Mouse (Mus musculus) layer of hippocampus, postnatal 36 days (tissue): ENCODE results near the gene Sema3d. TPM values are rescaled to one million over a fixed set of nuclear protein-coding genes. Genes with fewer than 3 reads are reported as not detected.

ENCODE experiments used
- DNase-seq, 2 experiments: peaks; one replicate each; pipeline ENCODE4 v3.0.0; 2022
- total RNA-seq, 2 experiments: library from RNA; stranded (reverse); gene quantifications; 2 replicates each; pipeline ENCODE4 v1.2.3; 2021

Gene Sema3d
- total RNA-seq, 2 experiments from 2014 or later = 4.2 to 5.5 TPM

DNA sequence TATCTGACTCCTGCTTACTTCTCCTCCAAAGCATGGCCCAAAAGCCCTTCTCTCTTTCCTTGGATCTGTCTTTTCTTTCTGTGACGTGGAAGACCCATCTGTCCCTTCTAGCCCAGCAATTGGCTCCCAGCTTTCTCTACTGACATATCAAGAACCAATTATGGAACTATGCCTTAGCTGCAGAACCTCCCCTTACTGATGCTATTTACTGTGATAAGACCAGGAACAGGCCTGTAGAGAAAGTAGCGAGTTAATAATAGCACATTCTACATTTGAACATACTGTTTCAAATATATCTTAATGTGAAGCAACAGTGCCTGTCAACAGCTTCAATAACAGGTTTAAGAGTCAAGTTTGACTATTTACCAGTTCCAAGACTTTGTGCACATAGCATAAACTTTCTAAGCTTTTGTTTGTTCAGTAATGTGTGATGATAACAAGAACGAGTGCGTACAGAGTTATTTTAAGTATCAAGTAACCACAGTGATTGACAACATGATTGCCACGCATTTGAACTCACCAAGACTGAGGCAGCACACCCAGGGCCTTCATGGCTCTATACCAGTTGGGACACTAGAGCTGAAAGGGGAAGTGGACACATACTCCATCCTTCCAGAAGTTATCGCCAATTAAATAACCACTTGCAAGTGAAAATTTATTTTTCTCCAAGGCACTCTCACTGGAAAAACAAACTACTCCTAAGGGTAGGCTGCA is 116.8 kb downstream of the Sema3d start:
- DNase-seq = no peak

DNA sequence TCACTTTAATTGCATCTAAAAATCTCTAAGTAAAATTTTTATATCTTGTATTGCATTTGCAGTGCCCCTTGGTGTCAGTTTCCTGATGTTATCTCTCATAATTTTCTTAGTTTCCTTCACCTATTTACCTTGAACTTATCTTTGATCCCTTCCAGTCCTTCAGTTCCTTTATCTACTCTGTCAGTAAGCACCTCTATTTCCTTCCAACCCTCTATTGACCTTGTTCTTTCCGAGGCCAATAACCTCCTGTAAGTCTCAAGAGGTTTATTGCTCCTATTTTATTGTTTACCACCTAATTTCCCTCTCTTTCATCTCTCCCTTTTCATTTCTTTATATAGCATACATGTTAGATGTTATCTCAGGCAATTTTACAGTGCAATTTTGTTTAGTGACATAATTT is 129.3 kb downstream of the Sema3d start:
- DNase-seq = no peak

GRCm38 (mm10) chr5:12515283-12515682 is 132.1 kb downstream of the Sema3d start:
- DNase-seq = no peak

DNA sequence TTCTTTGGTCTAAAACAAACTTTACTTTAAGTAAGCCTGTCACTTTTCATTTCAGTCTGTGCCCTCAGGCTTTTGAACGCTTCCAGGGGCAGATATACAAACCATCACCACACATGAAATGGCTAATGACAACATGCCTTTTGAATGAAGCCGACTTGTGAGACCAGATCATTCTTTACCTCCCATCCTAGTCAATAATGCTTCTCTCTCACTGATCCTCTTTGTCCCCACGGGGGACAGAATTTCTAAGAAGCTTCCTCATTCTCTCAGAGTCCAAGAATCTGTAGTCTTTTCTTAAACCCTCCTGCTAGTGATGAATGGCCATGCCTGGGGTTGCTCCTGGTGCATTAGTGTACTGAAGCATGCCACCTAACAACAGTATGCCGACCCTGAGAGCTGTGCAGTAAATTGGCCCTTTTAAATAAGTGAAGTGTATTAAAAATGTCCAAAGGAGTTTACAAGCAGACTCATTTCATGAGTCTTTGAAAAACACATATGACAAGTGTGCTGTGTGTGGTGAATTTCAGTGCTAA is 142.1 kb downstream of the Sema3d start:
- no peak for DNase-seq

GRCm38 (mm10) chr5:12528596-12528995 is 145.4 kb downstream of the Sema3d start:
- DNase-seq = no peak

- no peak for DNase-seq
These were observed 146.6 kb downstream of the Sema3d start for GRCm38 (mm10) chr5:12529771-12530170.

DNA sequence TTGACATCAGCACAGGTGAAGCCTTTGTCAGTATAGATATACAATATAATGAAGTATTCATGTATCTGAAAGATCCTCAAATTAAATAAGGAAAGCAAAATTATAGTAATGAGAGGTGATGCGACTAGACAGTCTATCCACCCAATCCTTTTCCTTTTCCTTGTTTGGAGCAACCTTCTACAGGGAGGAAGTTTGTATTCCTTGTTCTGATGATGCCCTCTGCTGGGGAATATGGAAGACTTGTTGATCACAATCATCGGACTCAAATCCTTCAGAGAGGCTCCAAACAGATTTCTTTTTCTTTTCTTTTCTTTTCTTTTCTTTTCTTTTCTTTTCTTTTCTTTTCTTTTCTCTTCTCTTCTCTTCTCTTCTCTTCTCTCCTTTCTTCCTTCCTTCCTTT is 158.1 kb downstream of the Sema3d start:
- no peak for DNase-seq

DNA sequence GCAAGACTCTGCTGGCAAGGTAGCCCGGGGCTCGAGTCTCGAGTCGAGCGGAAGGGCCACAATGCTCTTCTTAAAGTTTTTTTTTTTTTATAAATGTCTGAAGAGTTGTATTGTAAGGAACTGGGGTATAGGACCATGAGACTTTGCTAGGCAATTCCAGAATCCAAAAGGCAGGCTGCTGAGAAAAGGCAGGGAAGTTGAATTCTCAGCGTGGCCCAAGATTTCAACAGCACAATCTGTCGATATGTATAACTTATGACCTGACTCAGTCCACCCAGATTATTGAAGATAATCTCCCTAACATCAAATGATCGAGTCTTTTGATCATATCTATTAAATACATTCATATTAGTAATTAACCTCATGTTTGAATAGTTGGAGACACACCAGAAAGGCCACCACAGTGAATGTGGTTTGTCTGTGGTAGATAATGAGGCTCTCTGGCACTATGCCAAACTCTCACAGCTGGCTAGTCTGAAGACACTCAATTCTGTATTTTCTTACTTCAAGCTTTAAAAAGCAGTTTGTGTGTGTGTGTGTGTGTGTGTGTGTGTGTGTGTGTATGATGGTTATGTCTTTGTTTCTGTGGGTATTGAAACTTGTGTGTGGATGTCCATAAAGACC is 166.0 kb downstream of the Sema3d start:
- no peak for DNase-seq

GRCm38 (mm10) chr5:12555401-12555800 is 172.2 kb downstream of the Sema3d start:
- no peak for DNase-seq

DNA sequence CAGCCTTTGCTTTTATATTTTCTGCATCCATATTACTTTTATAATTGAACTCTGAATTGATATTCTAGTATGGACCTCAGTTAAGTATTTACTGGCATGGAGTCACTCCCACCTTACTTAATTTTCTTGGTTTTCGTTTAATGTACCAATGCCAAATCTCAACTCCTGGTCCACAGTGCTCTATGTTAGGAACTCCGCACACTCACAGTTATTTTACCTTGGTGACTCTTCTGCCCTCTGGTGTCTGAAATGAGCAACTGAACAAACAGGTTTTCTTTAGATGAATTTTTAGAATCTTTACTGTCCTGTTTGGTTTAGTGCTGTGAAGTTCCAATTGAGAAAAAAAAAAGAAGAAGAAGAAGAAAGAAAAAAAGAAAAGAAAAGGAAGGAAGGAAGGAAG is 174.7 kb downstream of the Sema3d start:
- no peak for DNase-seq

GRCm38 (mm10) chr5:12561740-12562139 is 178.6 kb downstream of the Sema3d start:
- no peak for DNase-seq

- peak in 1 of 2 experiments; percentile 21 for DNase-seq
These were observed 179.0 kb downstream of the Sema3d start for GRCm38 (mm10) chr5:12562204-12562603.

DNA sequence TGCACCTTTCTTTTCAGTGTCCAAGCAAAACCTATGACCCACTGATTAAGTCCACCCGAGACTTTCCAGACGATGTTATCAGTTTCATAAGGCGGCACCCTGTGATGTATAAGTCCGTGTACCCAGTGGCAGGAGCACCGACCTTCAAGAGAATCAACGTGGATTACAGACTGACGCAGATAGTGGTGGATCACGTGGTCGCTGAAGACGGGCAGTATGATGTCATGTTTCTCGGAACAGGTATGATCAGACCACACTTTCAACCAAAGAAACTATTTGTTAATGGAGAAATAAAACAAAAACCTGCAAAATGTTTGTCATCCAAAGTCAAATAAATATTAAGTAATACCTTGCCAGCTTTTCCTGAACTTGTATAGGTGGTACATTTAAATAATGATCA is 179.9 kb downstream of the Sema3d start:
- no peak for DNase-seq

DNA sequence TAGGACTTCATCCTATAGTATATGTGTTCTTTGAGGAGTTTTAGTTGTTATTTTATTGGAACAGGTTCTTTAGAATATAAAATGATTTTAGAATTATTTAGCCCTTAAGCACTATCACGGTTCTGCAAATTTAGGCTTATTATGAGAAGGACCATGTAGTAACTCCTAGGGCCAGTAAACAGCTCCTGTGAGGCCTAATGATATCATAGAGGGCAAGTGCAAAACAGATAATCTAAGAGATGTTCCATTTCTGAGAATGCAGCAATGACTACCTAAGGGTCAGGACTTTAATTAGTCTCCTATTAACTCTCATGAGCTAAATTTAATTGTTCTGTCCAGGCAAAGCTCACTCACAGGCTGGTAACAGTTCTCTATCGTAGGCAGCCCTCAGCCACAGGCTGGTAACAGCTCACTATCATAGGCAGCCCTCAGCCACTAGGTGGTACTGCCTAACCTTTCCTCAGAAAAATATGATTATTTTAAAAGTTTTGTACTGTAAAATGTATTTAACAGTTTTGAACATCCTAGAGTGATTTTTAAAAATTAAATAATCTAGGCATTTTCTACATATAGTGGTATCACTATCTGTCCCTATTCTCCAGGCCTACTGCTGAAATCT is 181.5 kb downstream of the Sema3d start:
- no peak for DNase-seq

DNA sequence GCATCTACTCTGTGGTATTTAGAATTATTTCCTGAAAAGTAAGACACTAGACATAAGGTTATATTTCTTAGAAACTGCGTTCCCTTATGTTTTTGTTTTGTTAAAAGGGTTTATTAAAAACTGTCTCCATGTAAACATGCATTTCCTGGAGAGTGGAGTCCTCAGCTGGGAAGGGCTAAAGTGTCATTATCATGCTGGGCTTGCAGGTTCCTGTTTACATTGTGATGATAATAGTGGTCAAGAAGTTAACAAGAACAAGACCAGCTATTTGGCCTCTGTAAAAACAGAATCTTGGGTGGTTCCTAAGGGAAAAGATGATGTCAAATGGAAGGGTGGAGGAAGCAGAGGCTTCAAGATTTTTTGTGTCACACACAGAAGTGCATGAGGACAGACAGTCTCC is 183.4 kb downstream of the Sema3d start:
- no peak for DNase-seq

- no peak for DNase-seq
These were observed 191.4 kb downstream of the Sema3d start for GRCm38 (mm10) chr5:12574551-12574950.

GRCm38 (mm10) chr5:12575262-12575661 is 192.1 kb downstream of the Sema3d start:
- no peak for DNase-seq

DNA sequence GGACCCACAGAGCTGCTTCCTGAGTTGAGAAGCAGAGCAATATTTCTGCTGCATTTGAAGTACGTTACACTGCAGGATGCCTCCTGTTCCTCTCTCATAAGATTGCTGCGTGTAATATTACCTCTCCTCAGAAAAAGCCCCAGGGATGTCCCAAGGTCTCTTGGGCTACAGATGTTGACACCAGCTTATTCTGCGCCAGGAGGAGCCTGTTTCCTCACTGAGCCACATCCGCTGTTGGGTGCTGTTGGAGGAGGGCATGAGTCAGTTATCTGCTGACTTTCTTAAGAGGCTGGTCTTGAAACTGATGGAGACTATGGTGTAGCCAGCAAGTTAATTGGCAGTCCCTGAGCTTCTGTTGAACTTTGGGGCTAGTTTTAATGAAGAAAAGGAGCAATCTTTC is 196.6 kb downstream of the Sema3d start:
- DNase-seq = no peak

DNA sequence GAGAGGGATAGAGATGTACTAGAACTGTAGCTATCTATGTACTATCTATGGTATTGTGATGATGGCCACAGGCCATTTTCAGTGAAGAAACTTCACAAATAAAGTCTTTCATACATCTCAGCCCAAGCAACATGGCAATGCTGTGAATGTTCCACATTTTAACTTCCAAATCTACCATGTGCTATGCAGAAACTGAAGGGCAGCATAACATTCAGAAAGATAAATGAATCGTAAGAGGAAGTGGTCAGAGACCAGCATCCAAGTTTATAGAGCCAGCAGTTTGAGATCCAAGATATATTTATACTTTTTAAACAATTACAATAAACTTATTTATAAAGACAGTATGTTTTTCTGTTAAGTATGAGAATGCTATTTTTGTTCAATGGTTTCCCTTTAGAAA is 199.4 kb downstream of the Sema3d start:
- DNase-seq = no peak

DNA sequence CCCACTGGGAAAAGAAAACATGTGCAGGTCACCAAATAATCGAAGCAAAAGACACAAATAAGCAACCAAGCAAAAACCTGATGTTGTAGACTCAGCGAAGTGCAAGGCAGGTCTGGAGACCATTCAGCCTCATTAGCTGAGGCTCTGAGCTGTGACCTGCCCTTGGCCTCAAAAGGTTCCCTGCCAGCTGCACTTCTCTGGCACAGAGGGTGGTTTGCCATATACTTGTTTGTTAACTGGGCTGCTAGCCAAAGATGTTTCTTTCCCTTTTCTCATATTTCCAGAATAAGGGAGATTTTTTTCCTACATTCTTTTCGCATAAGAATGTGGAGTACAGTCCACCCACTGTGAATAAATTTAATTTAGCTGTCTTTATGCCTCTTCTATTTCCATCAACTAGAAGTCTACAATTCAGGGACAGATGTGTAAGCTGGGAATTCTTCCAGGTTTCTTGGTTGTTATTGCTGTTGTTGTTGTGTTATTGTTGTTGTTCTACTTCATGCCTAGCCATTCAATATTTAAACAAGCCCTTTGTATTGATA is 200.2 kb downstream of the Sema3d start:
- DNase-seq = no peak

GRCm38 (mm10) chr5:12584886-12585285 is 201.7 kb downstream of the Sema3d start:
- DNase-seq = no peak

- no peak for DNase-seq
These were observed 251.2 kb downstream of the Sema3d start for GRCm38 (mm10) chr5:12634227-12634980.
